Mouse (Mus musculus): ENCODE data around the gene Pde4d.

Pde4d gene

GRCm38 (mm10) chr13:109825891-109826290, 1376.1 kb downstream of the Pde4d start:
- DNase-seq (ENCODE audit: low spot score), result no peak

- no peak for DNase-seq (ENCODE audit: low spot score)
Observed at GRCm38 (mm10) chr13:109827341-109827740, 1377.6 kb downstream of the Pde4d start.

DNA sequence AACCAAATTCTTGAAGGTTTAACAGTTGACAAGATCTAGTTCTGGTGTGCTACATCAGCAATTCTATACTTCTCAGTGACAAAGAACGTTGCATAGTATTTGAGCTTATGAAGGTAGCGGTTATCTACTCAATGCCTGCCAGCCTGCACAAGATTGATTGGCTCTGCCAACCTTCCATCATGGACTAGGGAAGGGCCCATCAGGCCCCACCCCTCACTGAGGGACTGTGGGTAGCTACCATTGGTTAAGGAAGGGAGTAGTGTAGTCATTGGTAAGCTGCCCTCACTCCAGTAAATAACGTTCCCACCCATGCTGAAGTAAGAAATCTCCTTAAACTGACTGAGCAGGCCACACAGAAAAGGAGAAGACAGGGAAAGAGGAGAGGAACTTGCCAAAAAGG, 1378.2 kb downstream of the Pde4d start:
- DNase-seq (ENCODE audit: low spot score), result no peak

GRCm38 (mm10) chr13:109829444-109829843, 1379.7 kb downstream of the Pde4d start:
- DNase-seq (ENCODE audit: low spot score), result no peak

GRCm38 (mm10) chr13:109834935-109835334, 1385.2 kb downstream of the Pde4d start:
- DNase-seq (ENCODE audit: low spot score), result no peak

DNA sequence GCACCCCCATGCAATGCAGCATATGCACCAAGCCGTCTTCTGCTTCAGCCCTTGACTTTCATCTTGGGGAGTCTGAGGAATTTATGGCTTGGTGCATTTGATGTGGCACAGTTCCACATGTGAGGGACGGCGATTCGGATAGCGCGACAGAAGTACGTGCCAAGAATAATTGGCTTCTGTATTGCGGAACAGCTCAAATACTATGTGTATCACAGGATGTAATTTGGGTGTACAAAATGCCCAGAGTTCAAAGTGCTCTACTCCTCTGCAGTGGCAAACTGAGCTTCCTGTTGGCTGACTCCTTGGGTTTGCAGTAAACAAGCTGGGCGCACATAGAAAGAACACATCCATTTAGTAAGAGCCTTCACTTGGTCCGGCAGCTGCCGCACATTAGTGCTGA, 1387.7 kb downstream of the Pde4d start:
- DNase-seq (ENCODE audit: low spot score), result no peak

DNA sequence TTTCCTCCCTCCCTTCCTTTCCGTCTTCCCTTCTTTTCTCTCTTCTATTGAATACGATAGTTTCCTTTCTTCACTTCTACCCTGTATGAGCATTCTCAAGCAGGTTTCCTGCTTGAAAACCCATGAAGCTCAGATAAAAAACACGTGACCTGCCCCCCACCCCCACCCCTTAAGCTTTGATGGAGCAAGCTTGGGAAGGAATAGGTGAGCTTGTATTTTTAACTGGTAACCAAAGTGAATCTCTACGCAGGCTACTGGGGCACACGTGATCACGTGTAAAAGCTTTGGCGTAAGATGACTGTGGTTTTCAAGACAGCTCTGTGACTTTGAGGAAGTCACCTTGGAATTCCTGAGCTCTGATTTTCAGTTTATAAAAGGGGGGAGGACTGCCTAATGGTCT, 1388.2 kb downstream of the Pde4d start:
- no peak for DNase-seq (ENCODE audit: low spot score)

DNA sequence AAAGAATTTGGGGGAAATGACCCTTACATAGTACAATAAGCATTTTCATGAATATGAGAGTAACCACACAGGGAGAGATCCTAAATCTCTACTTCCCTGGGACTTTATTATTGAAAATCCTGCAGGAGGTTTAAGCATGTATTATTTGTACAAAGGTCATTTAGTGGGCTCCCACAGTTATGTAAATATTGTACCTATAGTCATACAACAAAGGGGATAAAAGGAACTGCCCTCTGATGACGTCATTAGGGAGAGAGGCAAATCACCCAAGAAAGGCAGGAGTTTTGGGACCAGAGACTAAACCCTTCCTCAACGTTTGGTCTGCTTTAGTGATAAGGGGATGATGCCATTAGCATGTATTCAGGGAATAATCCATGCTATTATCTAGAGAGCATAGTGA, 1390.5 kb downstream of the Pde4d start:
- DNase-seq (ENCODE audit: low spot score), result no peak

GRCm38 (mm10) chr13:109841140-109841822, 1391.5 kb downstream of the Pde4d start:
- DNase-seq (ENCODE audit: low spot score), result no peak

DNA sequence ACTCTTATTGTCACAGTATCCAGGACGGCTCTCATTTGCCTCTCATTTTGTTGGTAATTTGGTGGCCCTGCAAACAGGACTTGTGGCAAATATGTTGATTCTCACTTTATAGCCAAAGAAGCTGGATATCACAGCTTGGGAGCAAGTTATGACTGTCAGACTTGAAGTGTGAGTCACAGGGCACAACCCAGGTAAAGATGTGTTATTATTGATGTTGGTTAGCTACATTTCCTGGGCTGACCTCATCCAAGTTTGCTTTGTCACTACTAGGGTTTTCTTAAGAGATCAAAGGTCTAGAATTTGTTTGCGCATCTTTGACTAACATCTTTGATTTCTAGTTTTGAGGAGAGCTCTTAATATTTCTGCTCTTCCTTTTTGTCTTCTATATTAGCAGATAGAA, 1393.2 kb downstream of the Pde4d start:
- DNase-seq (ENCODE audit: low spot score), result no peak

DNA sequence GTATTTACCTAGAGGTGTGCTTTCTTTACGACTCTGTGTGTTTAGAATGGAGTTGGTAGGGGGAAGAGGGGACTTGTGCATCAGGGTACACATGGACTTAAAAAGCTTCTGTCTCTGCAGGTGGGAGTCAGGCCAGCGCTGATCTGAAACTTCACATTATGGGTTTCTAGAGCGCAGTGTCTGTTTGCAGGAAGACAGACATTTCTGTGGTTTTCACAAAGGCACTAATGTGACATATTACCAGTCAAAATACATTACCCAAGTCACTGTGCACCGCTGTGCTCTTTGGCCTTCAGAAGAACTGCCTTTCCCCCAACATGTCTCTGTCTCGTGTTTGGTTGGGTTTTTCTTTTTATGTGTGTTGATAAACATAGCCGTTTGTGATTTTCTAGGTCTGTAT, 1395.1 kb downstream of the Pde4d start:
- DNase-seq (ENCODE audit: low spot score), result no peak

- DNase-seq (ENCODE audit: low spot score), result no peak
Observed at GRCm38 (mm10) chr13:109863826-109864225, 1414.1 kb downstream of the Pde4d start.

GRCm38 (mm10) chr13:109864311-109864710, 1414.6 kb downstream of the Pde4d start:
- no peak for DNase-seq (ENCODE audit: low spot score)

DNA sequence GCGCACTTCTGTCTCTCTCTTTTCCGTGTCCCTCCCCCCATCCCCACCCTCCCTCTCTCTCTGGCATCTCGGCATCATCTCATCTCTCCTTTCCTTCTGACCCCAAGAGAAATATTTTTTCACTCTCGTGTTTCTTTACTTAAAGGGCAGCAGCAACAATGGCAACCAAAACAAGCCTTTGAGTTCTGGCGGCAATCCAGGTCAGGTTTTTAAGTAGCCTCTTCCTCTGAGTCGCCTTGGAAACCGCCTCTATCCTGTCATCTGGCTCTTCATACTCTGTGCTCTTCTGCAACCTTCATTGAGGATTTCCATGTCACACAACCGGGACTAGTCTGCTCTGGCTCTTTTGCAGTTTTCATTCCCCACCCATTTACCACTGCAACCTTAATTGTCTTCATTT, 1430.6 kb downstream of the Pde4d start:
- no peak for DNase-seq (ENCODE audit: low spot score)

DNA sequence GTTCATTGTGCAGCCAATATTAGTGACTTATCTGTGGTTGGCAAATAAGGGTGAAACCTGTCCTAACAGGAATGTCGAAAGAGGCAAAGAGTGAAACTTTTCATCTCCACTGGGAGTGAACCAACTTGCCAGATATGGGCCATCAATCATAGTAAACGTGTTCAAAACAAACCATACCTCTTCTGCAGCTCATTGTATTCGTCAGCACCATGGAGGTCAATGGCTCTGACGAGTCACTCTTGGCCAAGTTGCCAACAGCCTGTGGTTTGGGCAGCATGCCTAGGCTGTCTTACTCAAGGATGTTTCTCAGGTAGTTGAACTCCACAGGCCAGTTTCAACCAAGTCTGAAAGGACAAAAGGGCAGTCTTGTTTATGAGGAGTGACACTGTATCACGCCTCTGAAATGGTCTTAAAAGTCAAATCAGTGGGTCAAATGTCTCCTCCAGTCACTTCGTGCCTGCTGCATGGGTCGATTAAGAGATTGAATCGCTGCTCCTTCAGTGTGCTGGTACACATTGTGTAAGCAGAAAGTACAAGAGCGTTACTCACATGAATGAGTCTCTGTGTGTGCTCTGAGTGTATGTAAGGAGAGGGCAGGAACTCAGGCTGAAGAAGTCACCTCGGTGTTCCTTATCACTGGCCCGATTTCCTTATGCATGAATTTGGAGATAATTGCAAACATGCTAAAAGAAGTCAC, 1431.6 kb downstream of the Pde4d start:
- DNase-seq (ENCODE audit: low spot score), result no peak

DNA sequence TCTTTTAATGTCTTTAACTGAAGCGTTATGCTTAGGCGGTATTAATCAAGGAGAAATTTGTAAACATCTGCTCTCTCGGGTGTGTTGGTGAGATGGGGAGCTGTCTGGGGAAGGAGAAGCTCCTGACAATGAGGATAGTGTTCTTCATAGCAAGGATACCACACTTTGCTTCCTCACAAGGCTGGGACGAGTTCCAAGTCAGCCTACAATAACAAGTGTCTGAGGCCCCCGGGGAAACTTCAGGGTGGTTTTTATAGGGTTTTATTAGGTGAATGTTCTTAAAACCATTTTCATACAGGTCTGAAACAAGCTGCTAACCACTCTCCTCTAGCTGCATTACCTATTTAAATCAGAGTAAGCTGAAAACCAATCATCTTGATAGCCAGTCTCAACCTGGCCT, 1433.9 kb downstream of the Pde4d start:
- DNase-seq (ENCODE audit: low spot score), result no peak

DNA sequence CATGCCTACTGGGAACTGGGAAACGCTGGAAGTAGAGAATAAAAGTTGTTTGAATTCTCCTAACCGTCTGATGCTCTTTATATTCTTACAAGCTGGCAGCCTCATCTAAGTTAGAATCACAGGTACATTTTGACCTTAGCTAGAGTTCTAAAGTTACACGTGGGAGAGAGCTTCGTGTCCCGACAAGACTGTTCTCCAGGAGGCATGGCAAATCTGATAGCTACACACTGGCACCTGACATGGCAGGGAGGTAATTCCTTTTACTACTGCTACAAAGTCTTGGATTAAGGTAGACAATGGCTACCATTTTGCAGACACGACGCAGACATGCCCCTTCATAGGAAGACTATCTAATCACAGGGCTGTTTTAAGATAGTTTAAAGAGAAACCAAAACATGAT, 1435.1 kb downstream of the Pde4d start:
- DNase-seq (ENCODE audit: low spot score), result no peak

- DNase-seq (ENCODE audit: low spot score), result no peak
Observed at GRCm38 (mm10) chr13:109888293-109888692, 1438.5 kb downstream of the Pde4d start.

- no peak for DNase-seq (ENCODE audit: low spot score)
Observed at GRCm38 (mm10) chr13:109891194-109891909, 1441.6 kb downstream of the Pde4d start.

GRCm38 (mm10) chr13:109891910-109892265, 1442.1 kb downstream of the Pde4d start:
- no peak for DNase-seq (ENCODE audit: low spot score)

DNA sequence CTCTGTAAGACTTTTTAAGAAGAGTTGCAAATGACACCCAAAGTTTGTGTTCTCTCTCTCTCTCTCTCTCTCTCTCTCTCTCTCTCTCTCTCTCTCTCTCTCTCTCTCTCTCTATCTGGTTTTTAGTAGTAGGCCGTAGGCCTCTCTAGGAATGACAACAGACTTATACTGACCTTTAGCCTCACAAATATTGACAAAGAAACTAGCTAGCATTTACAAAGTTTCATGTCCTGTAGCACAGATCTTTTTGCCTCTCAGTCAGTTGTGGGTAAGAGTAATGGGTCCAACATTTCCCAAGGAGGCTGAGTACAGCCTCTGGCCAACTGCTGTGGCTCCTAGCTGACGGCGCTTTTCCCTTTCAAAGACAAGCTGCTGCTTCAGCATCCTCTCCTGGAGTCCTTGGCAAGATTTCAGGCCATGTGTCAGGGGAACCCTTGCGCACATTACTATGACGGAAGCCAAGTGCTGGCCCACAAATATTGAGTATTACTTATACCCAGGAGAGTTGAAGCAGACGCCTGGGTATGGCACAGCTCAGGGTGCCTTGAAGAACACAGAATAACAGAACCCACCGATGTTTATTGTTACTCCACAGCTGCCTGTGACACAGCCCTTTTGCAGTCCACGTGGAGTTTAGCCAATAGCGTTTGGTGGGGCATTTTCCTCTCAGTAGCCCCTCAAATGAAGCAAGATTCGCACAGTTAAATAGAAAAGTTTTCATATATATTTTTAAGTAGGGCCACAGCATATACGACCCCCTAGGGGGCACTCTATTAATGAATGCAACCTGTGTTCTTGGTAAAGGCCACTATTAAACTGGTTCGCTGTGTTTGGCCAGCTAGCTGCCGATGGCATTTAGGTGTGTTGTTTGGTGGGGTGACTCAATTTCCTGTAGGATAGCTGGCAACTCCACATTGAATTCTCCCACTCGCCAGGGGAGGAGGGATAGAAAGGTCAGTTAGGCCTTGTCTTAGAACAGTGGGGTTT, 1450.0 kb downstream of the Pde4d start:
- DNase-seq (ENCODE audit: low spot score), result no peak

- no peak for DNase-seq (ENCODE audit: low spot score)
Observed at GRCm38 (mm10) chr13:109901811-109902210, 1452.1 kb downstream of the Pde4d start.
